Mouse (Mus musculus): ENCODE data around the gene Ric1.

Gene Ric1

DNA sequence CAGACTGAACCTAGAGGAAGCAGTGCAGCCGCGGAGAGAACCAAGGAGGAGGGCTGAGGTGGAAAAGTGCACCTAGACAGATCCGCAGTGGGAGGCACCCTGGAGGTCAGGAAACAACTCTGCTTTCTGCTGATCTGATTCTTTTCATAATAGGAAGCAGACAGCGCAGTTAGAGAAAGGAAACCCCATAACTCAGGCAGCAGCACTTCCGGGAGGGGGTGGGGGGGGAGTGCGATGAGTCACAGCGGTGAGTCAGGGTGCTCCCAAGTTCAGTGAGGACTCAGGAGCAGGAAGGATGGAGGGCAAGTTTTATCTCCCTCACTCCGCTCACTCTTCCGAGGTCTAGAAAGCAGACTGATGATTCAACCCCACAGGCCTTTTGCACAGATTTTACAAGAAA, 119.0 kb downstream of the Ric1 start:
- DNase-seq: peak in 1 of 2 experiments; percentile 19

- DNase-seq: no peak
These were observed 119.4 kb downstream of the Ric1 start for GRCm38 (mm10) chr19:29641510-29641909.

DNA sequence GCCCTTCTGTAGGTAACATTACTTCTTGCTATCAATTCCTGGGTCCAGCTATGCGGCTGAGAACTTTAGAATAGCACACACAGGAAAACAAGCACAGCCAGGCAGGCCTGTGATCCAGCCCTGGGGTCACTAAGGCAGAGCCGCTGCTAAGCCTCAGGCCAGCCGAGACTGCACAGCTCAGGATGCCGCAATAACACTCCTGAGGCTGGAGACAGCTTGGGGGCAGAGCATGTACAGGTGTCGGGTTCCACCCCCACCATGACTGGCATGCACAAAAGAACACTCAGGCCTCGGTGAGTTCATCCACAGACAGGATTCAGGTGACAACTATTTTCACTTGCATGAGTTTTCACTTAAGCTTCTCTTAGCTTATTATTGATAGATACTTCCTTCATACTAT, 120.1 kb downstream of the Ric1 start:
- DNase-seq: no peak

- no peak for DNase-seq
These were observed 121.3 kb downstream of the Ric1 start for GRCm38 (mm10) chr19:29643194-29643922.

DNA sequence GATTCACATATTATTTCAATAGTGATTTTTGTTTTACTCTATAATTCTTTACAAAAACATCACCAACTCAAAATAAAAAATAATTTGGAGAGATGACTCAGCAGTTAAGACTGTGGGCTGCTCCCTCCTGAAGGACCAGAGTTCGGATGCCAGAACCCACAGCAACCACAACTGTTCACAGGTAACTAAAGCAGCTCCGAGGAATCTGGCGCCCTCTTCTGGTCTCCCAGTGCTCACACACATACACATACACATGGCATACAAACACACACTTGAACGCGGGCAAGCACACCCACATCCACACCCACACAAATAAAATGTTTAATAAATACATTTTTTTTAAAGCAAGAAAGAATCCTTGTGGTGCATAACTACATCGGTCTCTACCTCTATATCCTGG, 122.7 kb downstream of the Ric1 start:
- DNase-seq: no peak

DNA sequence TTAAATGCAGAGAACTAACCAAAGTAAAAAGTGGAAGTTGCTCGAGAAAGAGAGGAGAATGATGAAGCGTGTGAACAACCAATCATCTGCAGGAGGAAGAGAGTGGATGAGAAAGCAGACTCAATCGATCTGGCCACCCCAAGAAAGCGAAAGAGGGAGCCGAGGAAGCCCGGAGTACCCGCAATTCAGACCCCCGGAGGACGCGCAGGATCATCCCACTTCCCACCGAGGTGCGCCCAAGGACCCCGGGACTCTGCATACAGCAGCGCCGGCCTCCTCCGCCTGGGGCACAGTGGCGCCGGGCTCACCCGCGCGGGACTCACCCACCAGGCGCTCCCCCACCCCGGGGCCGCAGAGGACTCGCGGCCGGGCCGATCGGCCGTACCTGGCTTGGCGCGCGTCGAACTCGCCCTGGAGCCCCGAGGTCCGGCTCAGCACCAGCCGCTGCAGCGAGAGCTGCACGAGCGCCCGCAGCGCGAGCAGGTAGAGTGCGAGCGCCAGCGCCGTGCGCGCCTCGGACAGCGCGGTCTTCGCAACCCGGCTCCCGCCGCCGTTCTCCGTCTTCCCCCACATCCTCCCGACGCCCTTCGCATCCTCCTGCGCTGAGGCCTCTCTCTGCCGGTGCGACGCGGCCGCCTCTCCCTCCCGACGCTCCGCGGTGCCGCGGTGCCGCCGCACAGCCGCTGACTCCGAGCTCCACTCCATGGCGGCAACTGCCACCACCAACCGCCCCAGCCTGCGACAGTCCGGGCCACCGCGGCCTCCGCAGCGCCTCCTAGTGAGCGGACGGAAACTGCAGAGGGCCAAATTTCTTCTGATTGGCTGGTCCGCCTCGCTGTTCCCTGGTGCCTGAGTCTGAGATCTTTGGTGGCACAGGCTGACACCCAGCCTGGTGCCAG, 125.8 kb downstream of the Ric1 start, which contains the start of gene Ermp1:
Gene Ermp1, minus strand, starts transcription at position 765 of the 899 bp plus-strand sequence.
- DNase-seq: peak; percentile 90

DNA sequence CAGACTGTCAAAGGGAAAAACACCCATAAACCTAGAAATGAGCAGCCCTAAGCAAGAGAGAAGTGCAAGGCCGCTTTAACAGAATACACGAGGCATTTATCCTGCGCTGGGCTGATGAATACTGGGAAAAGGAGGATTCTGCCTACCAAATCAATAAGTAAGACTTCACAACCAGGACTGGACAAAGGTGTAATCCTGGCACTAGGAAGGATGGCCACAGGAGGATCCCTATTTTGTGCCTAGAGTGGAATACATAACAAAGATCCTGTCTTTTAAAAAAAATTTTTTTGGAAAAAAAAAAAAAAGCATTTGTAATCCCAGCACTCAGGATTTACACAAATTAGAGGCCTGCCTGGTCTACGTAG, 126.5 kb downstream of the Ric1 start:
- no peak for DNase-seq

- no peak for DNase-seq
These were observed 127.6 kb downstream of the Ric1 start for GRCm38 (mm10) chr19:29649683-29650082.

GRCm38 (mm10) chr19:29653768-29654265, 131.7 kb downstream of the Ric1 start:
- no peak for DNase-seq

DNA sequence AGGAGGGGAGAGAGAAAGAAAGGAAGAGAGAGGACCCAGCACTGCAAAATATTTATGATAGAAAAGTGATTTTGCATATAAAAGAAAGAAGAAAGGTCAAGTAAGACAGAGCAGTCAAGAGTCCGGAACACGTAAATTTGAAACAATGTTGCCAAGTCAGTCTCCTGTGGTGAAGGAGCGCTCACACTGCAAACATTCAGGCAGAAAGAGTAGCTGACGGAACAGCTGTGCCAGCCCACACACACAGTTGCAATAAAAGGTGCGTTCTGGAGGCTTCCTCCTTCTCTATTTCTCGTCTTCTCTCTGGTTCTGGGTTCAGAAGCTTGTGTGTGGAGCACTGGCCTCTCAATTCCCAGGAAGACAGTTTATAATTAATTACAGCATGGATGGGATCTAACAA, 133.1 kb downstream of the Ric1 start:
- DNase-seq: no peak

DNA sequence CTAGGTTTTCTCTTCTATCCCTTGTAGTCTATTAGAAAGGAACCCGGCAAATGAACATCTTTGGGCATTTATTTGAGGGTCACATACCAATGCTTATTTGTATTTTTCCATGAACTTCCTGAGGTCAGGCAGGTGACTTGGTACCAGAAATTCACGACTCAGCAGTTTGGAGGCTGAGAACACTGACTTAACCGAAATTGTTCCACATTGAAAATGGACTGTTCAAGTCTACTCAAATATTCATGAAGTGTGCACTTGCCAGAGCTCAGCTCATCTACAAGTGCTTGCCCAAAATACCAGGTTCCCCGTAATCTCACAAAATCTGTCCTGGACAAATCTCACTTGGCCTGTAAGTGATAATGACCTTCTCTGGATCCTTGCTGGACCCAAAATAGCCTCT, 133.9 kb downstream of the Ric1 start:
- DNase-seq: no peak
